Mouse (Mus musculus): Measurements from ENCODE around the gene Rps6kl1. TPM values are rescaled to one million over a fixed set of nuclear protein-coding genes. Genes with fewer than 3 reads are reported as not detected.
A peak's percentile ranks its signal among the peaks of the same experiment; 100 is the strongest.
"Not testable (repeated sequence)": the region's sequence is repeated elsewhere in the genome, so short reads cannot be mapped to it uniquely, and the experiment has no call there.

Rps6kl1 gene
- polyA plus RNA-seq, 1 experiment, result 1.4 TPM

GRCm38 (mm10) chr12:85144821-85145220 is 6.2 kb downstream of the Rps6kl1 start:
- no peak overlapping the region for H3K4me3 ChIP-seq (replicated peaks; ENCODE audit: extremely low read depth, low read depth, low read length)
- H3K4me1 ChIP-seq (ENCODE audit: control insufficient read depth, insufficient read depth, low read length), result no peaks in the 10 kb centered on the region
- TF ChIP-seq CTCF (IDR thresholded peaks at IDR 0.05; ENCODE audit: insufficient read depth, low read length) (no peak), POLR2A (IDR thresholded peaks at IDR 0.05; ENCODE audit: borderline replicate concordance, extremely low read depth, low read depth, low read length) (no peak)
- 95% methylated on average over 4 of the region's 4 CpGs for WGBS
- DNase-seq, result no peak

GRCm38 (mm10) chr12:85144276-85144675 is 6.8 kb downstream of the Rps6kl1 start:
- H3K4me3 ChIP-seq (replicated peaks; ENCODE audit: extremely low read depth, low read depth, low read length); H3K4me1 ChIP-seq (ENCODE audit: control insufficient read depth, insufficient read depth, low read length); DNase-seq: not testable (repeated sequence)
- WGBS, result 60% methylated on average over 2 of the region's 2 CpGs

GRCm38 (mm10) chr12:85142803-85143202 is 8.3 kb downstream of the Rps6kl1 start:
- 19% methylated on average over 4 of the region's 4 CpGs for WGBS
- Histone ChIP-seq H3K4me3 (replicated peaks; ENCODE audit: extremely low read depth, low read depth, low read length) (no peak overlapping the region), H3K4me1 (ENCODE audit: control insufficient read depth, insufficient read depth, low read length) (no peaks in the 10 kb centered on the region)
- TF ChIP-seq CTCF (IDR thresholded peaks at IDR 0.05; ENCODE audit: insufficient read depth, low read length) (peak; percentile 90), POLR2A (IDR thresholded peaks at IDR 0.05; ENCODE audit: borderline replicate concordance, extremely low read depth, low read depth, low read length) (no peak)
- peak; percentile 77 for DNase-seq

GRCm38 (mm10) chr12:85141096-85141495 is 10.0 kb downstream of the Rps6kl1 start:
- Histone ChIP-seq H3K4me1 (ENCODE audit: control insufficient read depth, insufficient read depth, low read length) (no peaks in the 10 kb centered on the region), H3K4me3 (replicated peaks; ENCODE audit: extremely low read depth, low read depth, low read length) (no peak overlapping the region)
- TF ChIP-seq POLR2A (IDR thresholded peaks at IDR 0.05; ENCODE audit: borderline replicate concordance, extremely low read depth, low read depth, low read length) (no peak), CTCF (IDR thresholded peaks at IDR 0.05; ENCODE audit: insufficient read depth, low read length) (no peak)
- 75% methylated on average over 6 of the region's 6 CpGs for WGBS
- no peak for DNase-seq

GRCm38 (mm10) chr12:85140036-85140701 is 10.9 kb downstream of the Rps6kl1 start:
- DNase-seq, result no peak
- no peak for TF ChIP-seq CTCF (IDR thresholded peaks at IDR 0.05; ENCODE audit: insufficient read depth, low read length)
- H3K4me1 ChIP-seq (ENCODE audit: control insufficient read depth, insufficient read depth, low read length), result no peaks in the 10 kb centered on the region
- no peak overlapping the region for H3K4me3 ChIP-seq (replicated peaks; ENCODE audit: extremely low read depth, low read depth, low read length)
- 41% methylated on average over 18 of the region's 18 CpGs for WGBS

GRCm38 (mm10) chr12:85136627-85137026 is 14.4 kb downstream of the Rps6kl1 start:
- H3K4me1 ChIP-seq (ENCODE audit: control insufficient read depth, insufficient read depth, low read length), result no peaks in the 10 kb centered on the region
- 63% methylated on average over 4 of the region's 4 CpGs for WGBS
- no peak for TF ChIP-seq POLR2A (IDR thresholded peaks at IDR 0.05; ENCODE audit: borderline replicate concordance, extremely low read depth, low read depth, low read length)
- no peak for TF ChIP-seq CTCF (IDR thresholded peaks at IDR 0.05; ENCODE audit: insufficient read depth, low read length)
- H3K4me3 ChIP-seq (replicated peaks; ENCODE audit: extremely low read depth, low read depth, low read length), result no peak overlapping the region
- no peak for DNase-seq

GRCm38 (mm10) chr12:85135513-85136470 is 15.3 kb downstream of the Rps6kl1 start:
- Histone ChIP-seq H3K4me3 (replicated peaks; ENCODE audit: extremely low read depth, low read depth, low read length) (no peak overlapping the region), H3K4me1 (ENCODE audit: control insufficient read depth, insufficient read depth, low read length) (no peaks in the 10 kb centered on the region)
- 57% methylated on average over 19 of the region's 19 CpGs for WGBS
- no peak for DNase-seq
- TF ChIP-seq CTCF (IDR thresholded peaks at IDR 0.05; ENCODE audit: insufficient read depth, low read length) (no peak), POLR2A (IDR thresholded peaks at IDR 0.05; ENCODE audit: borderline replicate concordance, extremely low read depth, low read depth, low read length) (no peak)

- no peak for DNase-seq
- WGBS, result 77% methylated on average over 8 of the region's 8 CpGs
- no peaks in the 10 kb centered on the region for H3K4me1 ChIP-seq (ENCODE audit: control insufficient read depth, insufficient read depth, low read length)
- TF ChIP-seq POLR2A (IDR thresholded peaks at IDR 0.05; ENCODE audit: borderline replicate concordance, extremely low read depth, low read depth, low read length) (no peak), CTCF (IDR thresholded peaks at IDR 0.05; ENCODE audit: insufficient read depth, low read length) (no peak)
- no peak overlapping the region for H3K4me3 ChIP-seq (replicated peaks; ENCODE audit: extremely low read depth, low read depth, low read length)
These were observed 16.8 kb downstream of the Rps6kl1 start for GRCm38 (mm10) chr12:85134043-85134794.

- no peak for DNase-seq
- Histone ChIP-seq H3K4me1 (ENCODE audit: control insufficient read depth, insufficient read depth, low read length) (no peaks in the 10 kb centered on the region), H3K4me3 (replicated peaks; ENCODE audit: extremely low read depth, low read depth, low read length) (no peak overlapping the region)
- TF ChIP-seq CTCF (IDR thresholded peaks at IDR 0.05; ENCODE audit: insufficient read depth, low read length), result no peak
- no peak for TF ChIP-seq POLR2A (IDR thresholded peaks at IDR 0.05; ENCODE audit: borderline replicate concordance, extremely low read depth, low read depth, low read length)
- 90% methylated on average over 6 of the region's 6 CpGs for WGBS
These were observed 19.7 kb downstream of the Rps6kl1 start for GRCm38 (mm10) chr12:85131361-85131760.

Data from lung, adult 2 months (tissue).